8 mouse cellular contexts compared by ENCODE assay signal in genomic region chrX:152352553-152353153, GRCm38 (mm10). TPM values are rescaled to one million over a fixed set of nuclear protein-coding genes. Genes with fewer than 3 reads are reported as not detected.
DNase-seq lines count a peak whose midpoint lies in the region; ATAC-seq lines count a peak whose summit lies in the region.

No protein-coding gene starts in this region.

- no peak overlapping the region for H3K9ac ChIP-seq in midbrain, embryonic 11.5 days (ENCODE audit: low read length)

- no peak overlapping the region for H3K27ac ChIP-seq in midbrain, embryonic 11.5 days (ENCODE audit: low read depth, low read length)

- no peak overlapping the region for H3K4me3 ChIP-seq in midbrain, embryonic 11.5 days (ENCODE audit: low read depth, low read length)

- no peaks in the 10 kb centered on the region for H3K36me3 ChIP-seq in midbrain, embryonic 11.5 days (ENCODE audit: control insufficient read depth, insufficient read depth, low read length)

- peak; percentile 41 for DNase-seq in thymus, postnatal 14 days
- DNase-seq in thymus, postnatal 4 days, result no peak
- DNase-seq in cerebellum, postnatal 10 days, result peak; percentile 48 to 66
- peak; percentile 46 to 52 for DNase-seq in heart, postnatal 10 days
- DNase-seq in kidney, postnatal 25 days, result peak; percentile 21 to 43
- peak; percentile 87 for DNase-seq in midbrain, embryonic 11.5 days (ENCODE audit: low spot score, missing footprints)
- DNase-seq in urinary bladder, postnatal 14 days (ENCODE audit: low spot score), result no peak
- DNase-seq in frontal cortex, postnatal 10 days (ENCODE audit: low spot score in 2 of 2), result no peak

- H3K9me3 ChIP-seq in midbrain, embryonic 11.5 days (ENCODE audit: control insufficient read depth, low read length), result no peaks in the 10 kb centered on the region

- ATAC-seq in midbrain, embryonic 11.5 days (ENCODE audit: low FRiP score), result peak; percentile 78

- intact Hi-C loops in heart, postnatal 10 days (cut with DNase I), result loop anchor here (5.0 to 10.0 kb wide), 3 partner anchors 50 to 408 kb away; no protein-coding TSS in a partner anchor

- 27% methylated on average over 5 of the region's 5 CpGs for WGBS in midbrain, embryonic 11.5 days

- H3K27me3 ChIP-seq in midbrain, embryonic 11.5 days (ENCODE audit: control insufficient read depth, insufficient read depth, low read length), result peaks cover 30% of the 10 kb centered on the region

- no peaks in the 10 kb centered on the region for H3K4me1 ChIP-seq in midbrain, embryonic 11.5 days (ENCODE audit: control insufficient read depth, insufficient read depth, low read length)

- no peak overlapping the region for H3K4me2 ChIP-seq in midbrain, embryonic 11.5 days

RNA-seq across cellular contexts. Expression of gene Tspyl2, which starts 10.4 kb away (rescaled TPM):
- 10 to 100 TPM; 12.6 to 14.2 TPM for total RNA-seq in heart, postnatal 10 days (2021)
- 29.6 and 30.1 TPM in 2 replicates for polyA plus RNA-seq in midbrain, embryonic 11.5 days (2014; fragmentation: Nextera tagmentation; extraction: Ambion mirVana)

RNA-seq across cellular contexts. Expression of gene Gpr173, which starts 15.9 kb away (rescaled TPM):
- 1 to 10 TPM; 2.3 to 2.4 TPM for total RNA-seq in heart, postnatal 10 days (2021)
- 5.6 and 6.2 TPM in 2 replicates for polyA plus RNA-seq in midbrain, embryonic 11.5 days (2014; fragmentation: Nextera tagmentation; extraction: Ambion mirVana)

RNA-seq across cellular contexts. Expression of gene Kantr, which starts 25.4 kb away (rescaled TPM):
- 1 to 10 TPM; 3.1 to 3.6 TPM for total RNA-seq in heart, postnatal 10 days (2021)
- polyA plus RNA-seq in midbrain, embryonic 11.5 days (2014; fragmentation: Nextera tagmentation; extraction: Ambion mirVana), result 16.3 and 16.6 TPM in 2 replicates

Comparison
In these comparisons a context has a peak if more than half of its experiments do, and no peak if none do; other contexts are left out.
1. DNase-seq: peak in thymus, postnatal 14 days (single experiment), cerebellum, postnatal 10 days (2 of 2), heart, postnatal 10 days (2 of 2), kidney, postnatal 25 days (2 of 2) and midbrain, embryonic 11.5 days (single experiment); none in thymus, postnatal 4 days (single experiment), urinary bladder, postnatal 14 days (single experiment) and frontal cortex, postnatal 10 days (0 of 2).